Mouse (Mus musculus): ENCODE measurements at regions not wholly inside any gene's neighbourhood (a gene's known extent, or its start where the extent isn't known, plus 50 kb on each side); places are given as distances from the start of the nearest gene placed in this dataset.

DNA sequence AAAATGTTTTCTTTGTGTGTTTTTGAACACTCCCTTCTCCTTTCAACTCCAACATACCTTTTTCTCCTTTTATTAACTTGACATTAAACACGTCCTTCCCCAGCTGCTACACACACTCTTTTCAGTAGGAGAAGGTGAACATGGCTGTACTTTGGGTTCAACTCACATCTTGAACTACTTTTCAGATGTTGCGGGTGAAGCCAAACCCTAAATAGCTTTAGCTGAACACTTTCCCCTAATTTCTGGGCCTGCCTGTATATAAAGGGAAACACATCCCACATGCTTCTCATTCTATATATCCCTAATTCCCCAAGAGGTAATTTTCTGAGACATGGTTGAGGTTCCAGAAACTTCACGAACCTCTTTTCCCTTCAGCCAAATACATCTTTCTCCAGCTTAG is 168.2 kb downstream of the Mtx2 start:
- TF ChIP-seq POLR2A (IDR thresholded peaks at IDR 0.05; ENCODE audit: insufficient read depth, low read length), result no peak
- no peak for TF ChIP-seq CTCF (IDR thresholded peaks at IDR 0.05; ENCODE audit: low read depth, low read length)
- TF ChIP-seq EP300 (IDR thresholded peaks at IDR 0.05; ENCODE audit: insufficient read depth, low read depth, low read length), result no peak
- H3K4me3 ChIP-seq (ENCODE audit: low read depth, low read length), result no peak overlapping the region
- H3K27me3 ChIP-seq (ENCODE audit: control insufficient read depth, insufficient read depth, low read length, poor library complexity, severe bottlenecking), result no peaks in the 10 kb centered on the region
- no peaks in the 10 kb centered on the region for H3K36me3 ChIP-seq (ENCODE audit: control insufficient read depth, insufficient read depth, low read length, poor library complexity, severe bottlenecking)
- no peak overlapping the region for H3K27ac ChIP-seq (ENCODE audit: insufficient read depth, low read length)
- no peaks in the 10 kb centered on the region for H3K4me1 ChIP-seq (ENCODE audit: control insufficient read depth, insufficient read depth, low read length)
- H3K9ac ChIP-seq (ENCODE audit: low read depth, poor library complexity, severe bottlenecking), result no peak overlapping the region
- no peaks in the 10 kb centered on the region for H3K9me3 ChIP-seq (replicated peaks; ENCODE audit: control insufficient read depth, insufficient read depth, low read length, poor library complexity, severe bottlenecking)

DNA sequence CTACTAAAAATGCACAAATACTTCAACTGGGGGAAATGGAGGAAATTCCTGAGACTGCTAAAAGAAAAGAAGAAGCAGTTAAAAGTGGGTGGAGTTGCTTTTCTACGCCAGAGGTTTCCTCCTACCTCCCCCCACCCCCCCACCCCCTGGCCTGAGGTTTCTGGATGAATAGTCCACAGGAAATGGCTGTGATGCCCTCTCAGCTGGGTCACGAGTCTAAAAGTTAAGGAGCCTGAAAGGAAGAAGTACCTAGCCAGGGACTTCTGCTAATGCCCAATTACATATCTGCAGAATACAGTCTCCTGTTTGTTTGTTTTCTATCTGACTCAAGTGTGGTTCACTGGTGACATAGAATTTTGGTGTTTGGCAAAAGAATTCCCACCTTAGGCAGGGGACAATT is 169.4 kb downstream of the Mtx2 start:
- no peaks in the 10 kb centered on the region for H3K27me3 ChIP-seq (ENCODE audit: control insufficient read depth, insufficient read depth, low read length, poor library complexity, severe bottlenecking)
- no peaks in the 10 kb centered on the region for H3K36me3 ChIP-seq (ENCODE audit: control insufficient read depth, insufficient read depth, low read length, poor library complexity, severe bottlenecking)
- no peak for TF ChIP-seq POLR2A (IDR thresholded peaks at IDR 0.05; ENCODE audit: insufficient read depth, low read length)
- TF ChIP-seq EP300 (IDR thresholded peaks at IDR 0.05; ENCODE audit: insufficient read depth, low read depth, low read length), result no peak
- TF ChIP-seq CTCF (IDR thresholded peaks at IDR 0.05; ENCODE audit: low read depth, low read length), result no peak

DNA sequence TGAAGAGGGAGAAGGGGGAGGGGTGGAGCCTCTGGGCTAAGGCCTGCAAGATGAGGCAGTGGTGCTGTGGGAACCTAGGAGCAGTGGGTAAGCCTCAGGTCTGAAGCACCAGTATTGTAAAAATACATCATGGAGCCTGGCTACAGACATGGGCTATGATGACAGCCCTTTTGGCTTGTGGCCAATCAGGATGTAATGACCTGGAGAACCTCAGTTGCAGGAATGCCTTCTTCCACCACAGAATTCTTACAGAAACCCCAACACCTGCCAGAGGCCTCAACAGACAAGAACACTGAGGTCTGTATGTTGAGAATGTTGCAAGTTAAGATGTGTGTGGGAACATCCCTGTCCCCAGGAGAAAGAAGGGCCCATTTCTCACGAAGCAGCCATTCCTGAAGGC is 172.1 kb downstream of the Mtx2 start:
- H3K9ac ChIP-seq (ENCODE audit: low read depth, poor library complexity, severe bottlenecking), result no peak overlapping the region
- H3K27ac ChIP-seq (ENCODE audit: insufficient read depth, low read length), result no peak overlapping the region
- no peaks in the 10 kb centered on the region for H3K4me1 ChIP-seq (ENCODE audit: control insufficient read depth, insufficient read depth, low read length)
- no peaks in the 10 kb centered on the region for H3K9me3 ChIP-seq (replicated peaks; ENCODE audit: control insufficient read depth, insufficient read depth, low read length, poor library complexity, severe bottlenecking)
- no peak overlapping the region for H3K4me3 ChIP-seq (ENCODE audit: low read depth, low read length)
- H3K36me3 ChIP-seq (ENCODE audit: control insufficient read depth, insufficient read depth, low read length, poor library complexity, severe bottlenecking), result no peaks in the 10 kb centered on the region
- no peaks in the 10 kb centered on the region for H3K27me3 ChIP-seq (ENCODE audit: control insufficient read depth, insufficient read depth, low read length, poor library complexity, severe bottlenecking)
- TF ChIP-seq POLR2A (IDR thresholded peaks at IDR 0.05; ENCODE audit: insufficient read depth, low read length) (no peak), CTCF (IDR thresholded peaks at IDR 0.05; ENCODE audit: low read depth, low read length) (no peak), EP300 (IDR thresholded peaks at IDR 0.05; ENCODE audit: insufficient read depth, low read depth, low read length) (no peak)

More for the DNA sequence above, 169.4 kb downstream of the Mtx2 start:
- H3K9ac ChIP-seq (ENCODE audit: low read depth, poor library complexity, severe bottlenecking), result no peak overlapping the region
- no peaks in the 10 kb centered on the region for H3K4me1 ChIP-seq (ENCODE audit: control insufficient read depth, insufficient read depth, low read length)
- H3K27ac ChIP-seq (ENCODE audit: insufficient read depth, low read length), result no peak overlapping the region
- no peaks in the 10 kb centered on the region for H3K9me3 ChIP-seq (replicated peaks; ENCODE audit: control insufficient read depth, insufficient read depth, low read length, poor library complexity, severe bottlenecking)
- no peak overlapping the region for H3K4me3 ChIP-seq (ENCODE audit: low read depth, low read length)

DNA sequence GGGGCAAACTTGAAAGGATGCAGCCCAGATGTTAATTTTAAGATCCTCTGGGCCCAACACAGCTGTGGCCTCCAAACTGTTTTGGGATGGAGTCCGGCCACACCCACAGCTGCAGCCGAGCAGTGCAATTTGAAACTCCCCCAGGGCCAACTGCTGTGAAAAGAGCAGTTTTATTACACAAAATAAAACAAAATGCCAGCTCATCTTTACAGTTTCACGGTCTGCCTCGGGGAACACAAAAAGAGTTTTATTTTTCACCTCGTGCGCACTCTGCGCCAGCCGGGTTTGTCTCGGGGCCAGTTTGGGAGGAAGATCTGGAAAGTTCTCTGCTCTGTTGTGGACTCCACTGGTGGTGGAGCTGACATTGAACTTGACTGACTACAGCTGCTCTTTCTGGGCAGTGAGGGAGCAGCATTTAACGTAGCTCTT is 174.8 kb downstream of the Mtx2 start:
- TF ChIP-seq POLR2A (IDR thresholded peaks at IDR 0.05; ENCODE audit: insufficient read depth, low read length), result no peak
- no peak for TF ChIP-seq CTCF (IDR thresholded peaks at IDR 0.05; ENCODE audit: low read depth, low read length)
- no peak for TF ChIP-seq EP300 (IDR thresholded peaks at IDR 0.05; ENCODE audit: insufficient read depth, low read depth, low read length)
- Histone ChIP-seq H3K36me3 (ENCODE audit: control insufficient read depth, insufficient read depth, low read length, poor library complexity, severe bottlenecking) (no peaks in the 10 kb centered on the region), H3K9me3 (replicated peaks; ENCODE audit: control insufficient read depth, insufficient read depth, low read length, poor library complexity, severe bottlenecking) (no peaks in the 10 kb centered on the region), H3K27ac (ENCODE audit: insufficient read depth, low read length) (no peak overlapping the region), H3K4me1 (ENCODE audit: control insufficient read depth, insufficient read depth, low read length) (no peaks in the 10 kb centered on the region), H3K27me3 (ENCODE audit: control insufficient read depth, insufficient read depth, low read length, poor library complexity, severe bottlenecking) (no peaks in the 10 kb centered on the region), H3K4me3 (ENCODE audit: low read depth, low read length) (no peak overlapping the region), H3K9ac (ENCODE audit: low read depth, poor library complexity, severe bottlenecking) (no peak overlapping the region)

DNA sequence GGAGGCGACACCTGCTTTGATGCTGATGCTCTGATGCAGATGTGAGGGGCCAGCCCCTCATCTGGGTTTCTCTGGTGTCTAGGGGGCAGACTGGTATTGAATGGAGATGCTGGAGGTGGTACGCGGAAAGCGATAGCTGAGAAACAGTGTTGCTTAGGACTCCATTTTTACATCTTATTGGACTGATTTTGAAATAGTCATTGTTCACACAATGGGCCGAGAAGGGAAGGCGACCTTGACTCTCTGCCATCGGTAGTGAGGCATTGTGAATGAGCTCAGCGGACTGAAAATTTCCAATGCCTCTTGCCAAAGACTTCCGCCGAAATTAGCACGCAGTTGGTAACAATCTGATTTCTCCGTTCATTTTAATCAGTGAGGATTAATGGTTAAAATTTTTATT is 177.0 kb downstream of the Mtx2 start:
- H3K9ac ChIP-seq (ENCODE audit: low read depth, poor library complexity, severe bottlenecking), result no peak overlapping the region
- TF ChIP-seq CTCF (IDR thresholded peaks at IDR 0.05; ENCODE audit: low read depth, low read length), result no peak
- no peak for TF ChIP-seq EP300 (IDR thresholded peaks at IDR 0.05; ENCODE audit: insufficient read depth, low read depth, low read length)
- no peak for TF ChIP-seq POLR2A (IDR thresholded peaks at IDR 0.05; ENCODE audit: insufficient read depth, low read length)
- no peaks in the 10 kb centered on the region for H3K36me3 ChIP-seq (ENCODE audit: control insufficient read depth, insufficient read depth, low read length, poor library complexity, severe bottlenecking)
- no peaks in the 10 kb centered on the region for H3K4me1 ChIP-seq (ENCODE audit: control insufficient read depth, insufficient read depth, low read length)
- H3K27ac ChIP-seq (ENCODE audit: insufficient read depth, low read length), result no peak overlapping the region
- H3K27me3 ChIP-seq (ENCODE audit: control insufficient read depth, insufficient read depth, low read length, poor library complexity, severe bottlenecking), result no peaks in the 10 kb centered on the region
- H3K4me3 ChIP-seq (ENCODE audit: low read depth, low read length), result no peak overlapping the region
- H3K9me3 ChIP-seq (replicated peaks; ENCODE audit: control insufficient read depth, insufficient read depth, low read length, poor library complexity, severe bottlenecking), result no peaks in the 10 kb centered on the region

DNA sequence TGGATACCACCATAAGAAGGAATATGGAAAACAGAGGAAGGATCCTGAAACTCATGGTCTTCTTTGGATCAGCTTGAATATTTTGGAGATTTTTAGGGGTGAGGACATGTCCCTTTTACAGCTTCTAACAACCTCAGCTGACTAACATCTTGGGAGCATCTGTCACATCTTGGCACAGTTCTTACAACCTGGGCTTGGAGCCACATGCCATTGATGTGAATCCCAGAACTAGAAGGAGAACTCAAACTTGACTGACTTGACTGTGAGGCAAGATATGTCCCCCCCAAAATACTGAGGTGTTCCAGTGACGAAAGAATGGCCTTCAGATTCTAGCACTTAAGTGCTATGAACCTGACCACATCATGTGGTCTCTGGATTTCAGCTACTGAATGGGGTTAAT is 182.5 kb downstream of the Mtx2 start:
- no peak for TF ChIP-seq CTCF (IDR thresholded peaks at IDR 0.05; ENCODE audit: low read depth, low read length)
- TF ChIP-seq POLR2A (IDR thresholded peaks at IDR 0.05; ENCODE audit: insufficient read depth, low read length), result no peak
- no peak for TF ChIP-seq EP300 (IDR thresholded peaks at IDR 0.05; ENCODE audit: insufficient read depth, low read depth, low read length)
- H3K36me3 ChIP-seq (ENCODE audit: control insufficient read depth, insufficient read depth, low read length, poor library complexity, severe bottlenecking), result no peaks in the 10 kb centered on the region
- no peaks in the 10 kb centered on the region for H3K9me3 ChIP-seq (replicated peaks; ENCODE audit: control insufficient read depth, insufficient read depth, low read length, poor library complexity, severe bottlenecking)
- H3K27me3 ChIP-seq (ENCODE audit: control insufficient read depth, insufficient read depth, low read length, poor library complexity, severe bottlenecking), result no peaks in the 10 kb centered on the region
- no peak overlapping the region for H3K27ac ChIP-seq (ENCODE audit: insufficient read depth, low read length)
- H3K4me1 ChIP-seq (ENCODE audit: control insufficient read depth, insufficient read depth, low read length), result no peaks in the 10 kb centered on the region
- H3K4me3 ChIP-seq (ENCODE audit: low read depth, low read length), result no peak overlapping the region
- no peak overlapping the region for H3K9ac ChIP-seq (ENCODE audit: low read depth, poor library complexity, severe bottlenecking)
